Mouse (Mus musculus): ENCODE results near the gene AI182371. TPM values are rescaled to one million over a fixed set of nuclear protein-coding genes. Genes with fewer than 3 reads are reported as not detected.

AI182371 gene
- total and polyA plus RNA-seq, 3 experiments = 0.56 to 0.74 (median 0.68) TPM

DNA sequence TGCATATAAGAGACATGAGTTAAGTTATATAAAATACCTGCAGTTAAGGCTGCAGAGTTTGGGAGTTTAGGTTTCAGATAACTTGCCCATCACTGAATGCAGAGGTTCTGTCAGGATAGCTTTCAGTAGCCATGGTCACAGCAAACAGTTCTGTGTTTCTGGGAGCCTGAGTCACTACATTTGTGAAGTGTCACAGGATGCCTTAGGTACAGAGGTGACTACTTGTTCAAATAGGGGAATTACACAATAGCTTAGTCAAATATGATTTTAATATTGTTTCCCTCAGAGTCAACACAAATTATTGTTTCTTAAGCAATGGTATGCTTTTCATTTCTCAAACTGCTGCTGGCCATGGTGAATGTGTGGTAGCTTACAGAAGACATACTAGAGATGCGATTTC is 32.2 kb downstream of the AI182371 start:
- TF ChIP-seq SIN3A (IDR thresholded peaks at IDR 0.05; ENCODE audit: low read length) = no peak
- no peak for TF ChIP-seq HCFC1 (IDR thresholded peaks at IDR 0.05; ENCODE audit: low read depth, low read length)
- TF ChIP-seq E2F4 (IDR thresholded peaks at IDR 0.05; ENCODE audit: insufficient replicate concordance, low read depth, low read length) = no peak
- DNase-seq (ENCODE audit: extremely low read depth) = peak; percentile 20
- dilution Hi-C loops (cut with MboI; ENCODE audit: extremely low pct_ligation_motif_present, extremely low pct_unique_long_range_greater_than_20kb, low sequenced_read_pairs) = no loop called here
- no peak overlapping the region for H3K27ac ChIP-seq (ENCODE audit: insufficient read depth, low read depth)
- peaks cover 7 to 28% of the 10 kb centered on the region in 2 experiments for H3K36me3 ChIP-seq (replicated peaks in 1 of 2; ENCODE audit: control insufficient read depth in 1 of 2, insufficient read depth in 1 of 2, low read length in 1 of 2)
- in situ Hi-C loops (cut with MboI; ENCODE audit: low pct_ligation_motif_present, low pct_unique_long_range_greater_than_20kb, low sequenced_read_pairs) = no loop called here
- no peak overlapping the region for H3K4me3 ChIP-seq (replicated peaks in 1 of 3; ENCODE audit: low read depth in 2 of 3, low read length in 2 of 3, poor library complexity in 1 of 3)
- H3K27me3 ChIP-seq (replicated peaks) = no peaks in the 10 kb centered on the region
- no peak overlapping the region for H3K9ac ChIP-seq (ENCODE audit: insufficient read depth, low read depth)
- no peak overlapping the region for H3K4me2 ChIP-seq (ENCODE audit: insufficient read depth, low read depth, poor library complexity, severe bottlenecking)
- peaks cover 12% of the 10 kb centered on the region for H3K9me3 ChIP-seq (replicated peaks; ENCODE audit: low read length)
- peaks cover 3 to 27% of the 10 kb centered on the region in 2 experiments; a peak in 3 of 4 replicates for H3K4me1 ChIP-seq (ENCODE audit: control insufficient read depth in 1 of 2, insufficient read depth in 2 of 2)
- H3K79me2 ChIP-seq (replicated peaks; ENCODE audit: control insufficient read depth, extremely low read depth, insufficient read depth, poor library complexity, severe bottlenecking) = peaks cover 11% of the 10 kb centered on the region

DNA sequence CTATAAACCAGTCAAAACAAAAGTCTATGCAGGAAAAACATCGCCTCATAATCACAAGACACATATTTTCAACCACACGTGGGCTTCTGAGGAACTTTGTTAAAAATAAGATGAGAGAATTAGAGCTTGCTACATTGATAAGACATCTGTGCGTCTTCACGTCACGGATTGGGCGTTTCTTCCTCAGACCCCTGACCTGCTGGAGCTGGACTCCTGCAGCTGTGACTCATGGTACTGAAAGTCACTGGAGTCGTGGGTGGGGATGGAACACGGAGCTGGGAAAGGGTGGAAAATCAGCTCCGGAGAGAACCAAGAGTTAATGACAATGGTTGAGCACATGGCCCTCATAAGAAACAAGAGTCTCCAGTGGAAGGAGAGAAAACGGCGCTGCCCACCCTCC is 34.2 kb downstream of the AI182371 start:
- H3K79me2 ChIP-seq (replicated peaks; ENCODE audit: control insufficient read depth, extremely low read depth, insufficient read depth, poor library complexity, severe bottlenecking) = peaks cover 11% of the 10 kb centered on the region
- TF ChIP-seq IRF4 (IDR thresholded peaks at IDR 0.05; ENCODE audit: low read depth, low read length) (peak; percentile 42; the same call in 1 of the 2 replicates), MYC (IDR thresholded peaks at IDR 0.05; ENCODE audit: low read depth, low read length) (peak; percentile 64), ZMIZ1 (IDR thresholded peaks at IDR 0.05; ENCODE audit: low read depth, low read length) (peak; percentile 28; the same call in 1 of the 2 replicates), USF1 (IDR thresholded peaks at IDR 0.05; ENCODE audit: low read depth, low read length) (no peak), CHD1 (IDR thresholded peaks at IDR 0.05; ENCODE audit: low read depth, low read length) (peak; percentile 83; the same call in 1 of the 2 replicates), GABPA (IDR thresholded peaks at IDR 0.05; ENCODE audit: insufficient replicate concordance, low read depth, low read length) (no peak), NELFE (IDR thresholded peaks at IDR 0.05; ENCODE audit: low read depth, low read length) (0 out of 2 replicates have a peak, but pooled peaks have one; percentile 4), MXI1 (IDR thresholded peaks at IDR 0.05; ENCODE audit: low read depth, low read length) (peak; percentile 85), E2F4 (IDR thresholded peaks at IDR 0.05; ENCODE audit: insufficient replicate concordance, low read depth, low read length) (no peak), SIN3A (IDR thresholded peaks at IDR 0.05; ENCODE audit: low read length) (peak; percentile 53; the same call in 1 of the 2 replicates), POLR2AphosphoS2 (IDR thresholded peaks at IDR 0.05; ENCODE audit: low read depth, low read length) (peak; percentile 93), MAX (IDR thresholded peaks at IDR 0.05; ENCODE audit: low read length) (peak; percentile 87), ZKSCAN1 (IDR thresholded peaks at IDR 0.05; ENCODE audit: borderline replicate concordance, low read depth, low read length) (no peak), RCOR1 (conservative IDR thresholded peaks at IDR 0.05; ENCODE audit: low read depth, low read length) (peak; percentile 76), CHD2 (IDR thresholded peaks at IDR 0.05; ENCODE audit: low read length) (0 out of 2 replicates have a peak, but pooled peaks have one; percentile 56), EP300 (IDR thresholded peaks at IDR 0.05; ENCODE audit: low read length) (peak; percentile 58)
- H3K4me3 ChIP-seq (replicated peaks in 1 of 3; ENCODE audit: low read depth in 2 of 3, low read length in 2 of 3, poor library complexity in 1 of 3) = peak overlapping the region; percentile 58 to 94 (median 62)
- peak overlapping the region; percentile 100 for H3K9ac ChIP-seq (ENCODE audit: insufficient read depth, low read depth)
- peaks cover 7 to 25% of the 10 kb centered on the region in 2 experiments for H3K36me3 ChIP-seq (replicated peaks in 1 of 2; ENCODE audit: control insufficient read depth in 1 of 2, insufficient read depth in 1 of 2, low read length in 1 of 2)
- in situ Hi-C loops (cut with MboI; ENCODE audit: low pct_ligation_motif_present, low pct_unique_long_range_greater_than_20kb, low sequenced_read_pairs) = no loop called here
- H3K9me3 ChIP-seq (replicated peaks; ENCODE audit: low read length) = no peaks in the 10 kb centered on the region
- dilution Hi-C loops (cut with MboI; ENCODE audit: extremely low pct_ligation_motif_present, extremely low pct_unique_long_range_greater_than_20kb, low sequenced_read_pairs) = no loop called here
- peak overlapping the region; percentile 61; the same call in 1 of the 2 replicates for H3K4me2 ChIP-seq (ENCODE audit: insufficient read depth, low read depth, poor library complexity, severe bottlenecking)
- peaks cover 3 to 37% of the 10 kb centered on the region in 2 experiments; a peak in 3 of 4 replicates for H3K4me1 ChIP-seq (ENCODE audit: control insufficient read depth in 1 of 2, insufficient read depth in 2 of 2)
- H3K27me3 ChIP-seq (replicated peaks) = no peaks in the 10 kb centered on the region
- peak overlapping the region; percentile 92 for H3K27ac ChIP-seq (ENCODE audit: insufficient read depth, low read depth)
- DNase-seq (ENCODE audit: extremely low read depth) = peak; percentile 56

All from CH12.LX (cell line).